Mouse (Mus musculus): ENCODE data around the gene Tex46. TPM values are rescaled to one million over a fixed set of nuclear protein-coding genes. Genes with fewer than 3 reads are reported as not detected.

The Tex46 gene
- polyA plus RNA-seq, 1 experiment: not detected

- H3K4me3 ChIP-seq (ENCODE audit: insufficient read depth, low read depth, low read length): no peak overlapping the region
- no peaks in the 10 kb centered on the region for H3K4me1 ChIP-seq (ENCODE audit: control insufficient read depth, insufficient read depth, insufficient read length, low read length)
- H3K27ac ChIP-seq (replicated peaks; ENCODE audit: low read depth, low read length): no peak overlapping the region
Observed at GRCm38 (mm10) chr4:136649480-136650196, 39.4 kb downstream of the Tex46 start.

GRCm38 (mm10) chr4:136650261-136650660, 40.0 kb downstream of the Tex46 start:
- H3K27ac ChIP-seq (replicated peaks; ENCODE audit: low read depth, low read length): no peak overlapping the region
- H3K4me3 ChIP-seq (ENCODE audit: insufficient read depth, low read depth, low read length): no peak overlapping the region
- H3K4me1 ChIP-seq (ENCODE audit: control insufficient read depth, insufficient read depth, insufficient read length, low read length): no peaks in the 10 kb centered on the region

- Histone ChIP-seq H3K4me3 (ENCODE audit: insufficient read depth, low read depth, low read length) (no peak overlapping the region), H3K27ac (replicated peaks; ENCODE audit: low read depth, low read length) (no peak overlapping the region), H3K4me1 (ENCODE audit: control insufficient read depth, insufficient read depth, insufficient read length, low read length) (no peaks in the 10 kb centered on the region)
Observed at GRCm38 (mm10) chr4:136651357-136651811, 41.1 kb downstream of the Tex46 start.

- H3K27ac ChIP-seq (replicated peaks; ENCODE audit: low read depth, low read length): no peak overlapping the region
- no peak overlapping the region for H3K4me3 ChIP-seq (ENCODE audit: insufficient read depth, low read depth, low read length)
- no peaks in the 10 kb centered on the region for H3K4me1 ChIP-seq (ENCODE audit: control insufficient read depth, insufficient read depth, insufficient read length, low read length)
Observed at GRCm38 (mm10) chr4:136651882-136652527, 41.8 kb downstream of the Tex46 start.

GRCm38 (mm10) chr4:136652528-136652910, 42.3 kb downstream of the Tex46 start:
- Histone ChIP-seq H3K4me1 (ENCODE audit: control insufficient read depth, insufficient read depth, insufficient read length, low read length) (no peaks in the 10 kb centered on the region), H3K27ac (replicated peaks; ENCODE audit: low read depth, low read length) (no peak overlapping the region), H3K4me3 (ENCODE audit: insufficient read depth, low read depth, low read length) (no peak overlapping the region)

- H3K4me1 ChIP-seq (ENCODE audit: control insufficient read depth, insufficient read depth, insufficient read length, low read length): no peaks in the 10 kb centered on the region
- no peak overlapping the region for H3K27ac ChIP-seq (replicated peaks; ENCODE audit: low read depth, low read length)
- H3K4me3 ChIP-seq (ENCODE audit: insufficient read depth, low read depth, low read length): no peak overlapping the region
Observed at GRCm38 (mm10) chr4:136653019-136653418, 42.8 kb downstream of the Tex46 start.

GRCm38 (mm10) chr4:136653692-136654234, 43.5 kb downstream of the Tex46 start:
- Histone ChIP-seq H3K4me3 (ENCODE audit: insufficient read depth, low read depth, low read length) (no peak overlapping the region), H3K27ac (replicated peaks; ENCODE audit: low read depth, low read length) (no peak overlapping the region), H3K4me1 (ENCODE audit: control insufficient read depth, insufficient read depth, insufficient read length, low read length) (no peaks in the 10 kb centered on the region)

GRCm38 (mm10) chr4:136657914-136658313, 47.7 kb downstream of the Tex46 start:
- H3K4me3 ChIP-seq (ENCODE audit: insufficient read depth, low read depth, low read length): no peak overlapping the region
- no peak overlapping the region for H3K27ac ChIP-seq (replicated peaks; ENCODE audit: low read depth, low read length)
- H3K4me1 ChIP-seq (ENCODE audit: control insufficient read depth, insufficient read depth, insufficient read length, low read length): no peaks in the 10 kb centered on the region

Other genes with a start within 250 kb of the Tex46 start
- gene Htr1d, start 186.9 kb upstream of the Tex46 start, polyA plus RNA-seq (2012; ENCODE audit: insufficient read depth, insufficient read length, missing spikeins): not detected in 2 replicates
- gene 6030445D17Rik, start 148.2 kb upstream of the Tex46 start, polyA plus RNA-seq (2012; ENCODE audit: insufficient read depth, insufficient read length, missing spikeins): not detected in 2 replicates
- gene Luzp1, start 140.7 kb upstream of the Tex46 start, polyA plus RNA-seq (2012; ENCODE audit: insufficient read depth, insufficient read length, missing spikeins): 21.0 and 34.3 TPM in 2 replicates
- 12.9 TPM in 2 replicates for gene Kdm1a, start 7.7 kb upstream of the Tex46 start, polyA plus RNA-seq (2012; ENCODE audit: insufficient read depth, insufficient read length, missing spikeins)
- gene Lactbl1, start 12.2 kb downstream of the Tex46 start, polyA plus RNA-seq (2012; ENCODE audit: insufficient read depth, insufficient read length, missing spikeins): not detected in 2 replicates
- gene Ephb2, start 225.6 kb downstream of the Tex46 start, polyA plus RNA-seq (2012; ENCODE audit: insufficient read depth, insufficient read length, missing spikeins): 1.4 and 1.5 TPM in 2 replicates